Mouse (Mus musculus): ENCODE measurements at regions not wholly inside any gene's neighbourhood (a gene's known extent, or its start where the extent isn't known, plus 50 kb on each side); places are given as distances from the start of the nearest gene placed in this dataset.

DNA sequence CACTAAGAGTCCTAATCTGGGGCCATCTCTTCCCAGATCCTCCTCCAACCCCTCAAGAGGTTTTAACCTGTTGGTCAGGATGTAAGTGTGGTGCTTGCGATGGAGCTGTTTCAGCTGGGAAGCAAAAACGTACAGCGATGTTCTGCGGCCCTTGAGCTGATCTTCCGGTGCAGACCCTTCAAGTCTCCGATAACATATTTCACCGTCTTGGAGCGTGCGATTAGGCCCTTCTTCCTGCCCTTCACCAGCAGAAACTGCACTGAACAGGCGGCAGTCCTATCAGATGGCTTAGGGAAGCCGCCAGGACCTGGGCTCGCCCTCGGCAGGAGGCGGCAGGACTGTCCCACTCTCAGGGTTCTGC lies 90.1 kb upstream of the Vps8 start:
- H3K27ac ChIP-seq (replicated peaks; ENCODE audit: low read depth, low read length) = peak overlapping the region; percentile 74
- H3K4me3 ChIP-seq (ENCODE audit: insufficient read depth, low read depth, low read length) = peak overlapping the region; percentile 89
- peaks cover 6% of the 10 kb centered on the region for H3K4me1 ChIP-seq (ENCODE audit: control insufficient read depth, insufficient read depth, insufficient read length, low read length)

DNA sequence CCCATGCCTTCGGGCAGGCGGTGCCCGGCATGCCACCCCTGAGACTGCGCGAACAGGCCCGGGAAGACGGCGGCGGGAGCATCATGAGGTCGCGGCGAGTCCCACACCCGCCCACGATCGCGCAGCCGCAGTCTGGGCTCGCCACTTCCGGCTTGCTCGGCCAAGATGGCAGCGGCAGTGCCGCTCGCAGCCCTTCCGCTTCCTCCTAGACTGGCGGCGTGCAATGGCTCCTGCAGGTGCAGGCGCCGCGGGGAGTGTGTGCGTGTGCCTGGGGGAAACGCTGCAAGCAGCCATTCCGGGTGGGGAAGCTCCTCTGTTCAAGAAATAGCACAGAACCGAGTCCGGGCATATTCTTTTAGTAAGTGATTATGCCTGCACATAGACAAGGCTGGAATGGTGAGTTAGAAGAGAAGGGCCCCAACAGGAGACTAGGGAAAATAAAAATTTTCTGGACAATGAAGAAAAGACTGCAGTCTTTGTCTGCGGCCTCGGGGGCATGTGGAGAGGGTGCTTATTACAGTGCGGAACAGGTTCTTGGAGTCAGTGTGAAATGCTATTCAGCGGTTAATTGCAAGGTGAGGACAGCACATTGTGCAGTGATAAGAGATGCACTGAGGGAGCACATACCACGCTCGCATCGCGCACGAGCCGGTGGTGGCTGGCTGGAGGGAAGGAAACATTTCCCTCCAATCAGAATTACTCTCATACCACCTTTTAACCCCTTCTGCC lies 89.5 kb upstream of the Vps8 start:
- Histone ChIP-seq H3K4me3 (ENCODE audit: insufficient read depth, low read depth, low read length) (peak overlapping the region; percentile 89), H3K27ac (replicated peaks; ENCODE audit: low read depth, low read length) (peak overlapping the region; percentile 74), H3K4me1 (ENCODE audit: control insufficient read depth, insufficient read depth, insufficient read length, low read length) (peaks cover 6% of the 10 kb centered on the region)

DNA sequence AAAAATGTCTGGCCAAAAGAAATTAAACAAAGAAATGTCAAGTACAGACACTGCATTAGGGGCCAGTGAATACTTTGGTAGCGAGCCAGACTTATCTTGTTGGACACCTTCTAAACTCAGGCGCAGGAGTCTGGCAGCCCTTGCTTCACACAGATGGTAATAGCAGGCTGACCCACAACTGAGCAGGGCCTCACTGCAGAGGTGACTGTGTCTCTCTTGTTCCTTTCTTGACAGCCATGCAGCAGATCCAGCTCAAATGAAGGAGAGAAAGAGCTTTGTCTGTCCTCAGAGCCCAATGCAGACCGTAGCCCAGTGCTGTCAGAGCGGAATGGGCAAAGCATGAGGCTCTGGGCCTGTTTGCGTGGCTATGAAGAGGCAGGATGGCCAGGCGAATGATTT lies 83.9 kb upstream of the Vps8 start:
- Histone ChIP-seq H3K27ac (replicated peaks; ENCODE audit: low read depth, low read length) (peak overlapping the region; percentile 61), H3K4me1 (ENCODE audit: control insufficient read depth, insufficient read depth, insufficient read length, low read length) (0 out of 2 replicates have a peak, but pooled peaks cover 3% of the 10 kb centered on the region), H3K4me3 (ENCODE audit: insufficient read depth, low read depth, low read length) (no peak overlapping the region)

DNA sequence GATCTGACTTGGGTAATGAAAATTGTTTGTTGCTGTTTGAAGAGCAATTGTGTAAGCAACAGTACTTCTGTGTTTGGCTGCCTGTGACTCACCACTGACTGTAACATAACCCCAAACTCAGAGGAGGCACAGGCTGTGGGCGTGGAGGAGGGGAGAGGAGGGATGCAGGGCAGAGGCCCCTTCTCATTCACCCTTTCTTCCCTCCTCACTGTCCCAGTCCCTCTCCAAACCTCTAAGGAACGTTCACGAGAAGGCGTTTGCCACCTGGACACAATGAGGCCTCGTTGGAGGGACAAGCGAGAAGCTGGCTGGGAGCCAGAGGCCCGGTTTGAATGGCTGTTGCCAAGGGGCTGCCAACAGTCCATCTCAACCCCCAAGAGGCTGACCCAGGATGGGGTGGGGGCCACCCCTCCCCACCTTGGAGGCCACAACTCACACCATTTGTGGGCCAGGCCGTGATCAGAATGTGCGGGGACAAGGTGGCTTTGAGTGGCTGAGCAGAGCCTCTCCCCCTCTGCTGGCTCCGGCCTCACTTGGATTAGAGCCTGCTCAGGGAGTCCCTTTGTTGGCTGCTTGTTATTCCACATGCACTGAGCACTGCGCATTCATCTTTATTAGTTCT lies 83.3 kb upstream of the Vps8 start:
- Histone ChIP-seq H3K4me3 (ENCODE audit: insufficient read depth, low read depth, low read length) (peak overlapping the region; percentile 20), H3K4me1 (ENCODE audit: control insufficient read depth, insufficient read depth, insufficient read length, low read length) (0 out of 2 replicates have a peak, but pooled peaks cover 3% of the 10 kb centered on the region), H3K27ac (replicated peaks; ENCODE audit: low read depth, low read length) (peak overlapping the region; percentile 61; the same call in 1 of the 2 replicates)

DNA sequence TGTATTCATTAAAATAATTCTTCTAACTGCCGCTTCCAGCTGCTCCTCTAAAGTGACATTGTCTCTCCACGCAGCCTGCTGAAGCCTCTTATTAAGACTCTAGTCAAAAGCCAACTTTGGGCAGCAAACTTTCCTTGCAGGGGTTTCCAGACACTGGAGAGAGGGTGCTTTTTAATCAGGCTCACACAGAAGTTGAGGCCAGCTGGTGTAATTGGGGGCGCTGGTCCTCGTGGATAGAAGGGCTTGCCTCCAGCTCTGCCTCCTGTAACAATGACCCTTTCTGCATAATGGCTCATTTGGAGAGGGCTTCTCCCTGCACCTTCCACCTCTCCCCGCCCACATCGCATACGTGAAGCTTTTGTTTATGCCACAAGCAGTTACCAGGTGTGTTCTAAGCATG lies 82.8 kb upstream of the Vps8 start:
- H3K4me1 ChIP-seq (ENCODE audit: control insufficient read depth, insufficient read depth, insufficient read length, low read length) = 0 out of 2 replicates have a peak, but pooled peaks cover 3% of the 10 kb centered on the region
- no peak overlapping the region for H3K27ac ChIP-seq (replicated peaks; ENCODE audit: low read depth, low read length)
- no peak overlapping the region for H3K4me3 ChIP-seq (ENCODE audit: insufficient read depth, low read depth, low read length)

DNA sequence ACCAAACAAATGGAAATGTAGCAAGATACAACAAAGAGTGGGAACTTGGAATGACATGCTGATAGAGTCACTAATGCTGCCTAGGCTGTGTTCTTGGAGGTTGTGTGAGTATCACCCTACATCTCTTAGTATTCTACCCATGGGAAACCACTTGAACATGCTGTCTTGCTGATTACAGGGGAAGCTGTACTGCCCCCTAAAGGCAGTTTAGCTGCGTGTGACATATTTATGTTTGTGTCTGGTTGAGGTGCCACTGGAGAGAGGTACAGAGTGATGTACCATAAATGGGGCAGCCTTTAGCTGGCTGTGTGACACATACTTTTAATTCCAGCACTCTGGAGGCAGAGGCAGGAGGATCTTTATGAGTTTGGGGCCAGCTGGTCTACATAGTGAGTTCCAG lies 73.0 kb upstream of the Vps8 start:
- H3K27ac ChIP-seq (replicated peaks; ENCODE audit: low read depth, low read length) = no peak overlapping the region
- no peak overlapping the region for H3K4me3 ChIP-seq (ENCODE audit: insufficient read depth, low read depth, low read length)
- H3K4me1 ChIP-seq (ENCODE audit: control insufficient read depth, insufficient read depth, insufficient read length, low read length) = no peaks in the 10 kb centered on the region

DNA sequence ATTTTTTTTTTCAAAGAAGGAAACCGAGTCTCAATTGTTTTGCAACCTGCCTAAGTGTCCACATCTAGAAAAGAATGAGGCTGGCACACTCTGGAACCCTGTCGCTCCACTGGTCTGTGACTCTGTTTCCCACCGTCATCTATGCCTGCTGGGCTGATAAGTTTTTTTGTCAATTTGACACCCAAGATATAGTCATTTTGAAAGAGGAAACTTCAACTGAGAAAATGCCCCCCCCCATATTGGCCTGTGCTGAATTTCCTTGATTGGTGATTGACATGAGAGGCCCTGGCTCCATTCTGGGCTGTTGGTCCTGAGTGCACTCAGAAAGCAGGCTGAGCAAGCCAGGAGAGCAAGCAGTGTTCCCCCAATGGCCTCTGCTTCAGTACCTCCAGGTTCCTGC lies 71.6 kb upstream of the Vps8 start:
- Histone ChIP-seq H3K4me3 (ENCODE audit: insufficient read depth, low read depth, low read length) (no peak overlapping the region), H3K27ac (replicated peaks; ENCODE audit: low read depth, low read length) (no peak overlapping the region), H3K4me1 (ENCODE audit: control insufficient read depth, insufficient read depth, insufficient read length, low read length) (no peaks in the 10 kb centered on the region)

DNA sequence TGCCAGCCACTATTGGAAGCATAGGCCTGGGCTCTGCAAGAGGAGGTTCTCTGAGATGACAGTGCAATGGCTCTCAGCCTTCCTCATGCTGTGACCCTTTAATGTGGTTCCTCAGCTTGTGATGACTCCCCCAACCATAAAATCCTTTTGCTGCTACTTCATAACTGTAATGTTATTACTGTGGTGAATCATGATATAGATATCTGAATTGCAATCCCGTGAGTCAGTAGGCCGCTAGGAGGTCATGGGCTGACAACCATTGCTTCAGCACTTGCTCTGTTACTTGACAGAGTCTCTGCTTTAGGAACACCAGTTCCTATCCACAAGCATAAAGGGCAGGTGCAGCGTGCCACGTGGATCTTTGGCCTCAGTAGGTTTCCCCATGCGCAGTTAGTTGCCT lies 69.8 kb upstream of the Vps8 start:
- H3K4me3 ChIP-seq (ENCODE audit: insufficient read depth, low read depth, low read length) = no peak overlapping the region
- no peaks in the 10 kb centered on the region for H3K4me1 ChIP-seq (ENCODE audit: control insufficient read depth, insufficient read depth, insufficient read length, low read length)
- no peak overlapping the region for H3K27ac ChIP-seq (replicated peaks; ENCODE audit: low read depth, low read length)

DNA sequence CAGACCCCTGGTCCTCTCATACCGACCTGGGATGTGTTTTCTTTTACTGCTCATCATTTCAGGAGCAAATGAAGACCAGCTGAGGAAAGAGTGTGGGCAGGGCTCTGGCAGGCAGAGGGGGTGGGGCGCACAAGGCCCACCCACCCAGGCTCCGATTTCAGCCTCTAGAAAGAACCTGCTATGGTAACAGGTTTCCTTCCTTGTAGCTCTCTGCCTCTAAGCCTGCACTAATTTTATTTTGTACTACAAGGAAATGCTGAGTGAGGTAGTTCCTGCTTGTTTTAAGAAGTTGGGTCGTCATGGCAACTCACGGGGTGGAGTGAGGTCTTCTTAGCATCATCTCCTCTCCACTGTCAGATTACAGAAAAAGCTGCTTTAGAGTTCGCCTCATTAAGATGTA lies 69.4 kb upstream of the Vps8 start:
- Histone ChIP-seq H3K27ac (replicated peaks; ENCODE audit: low read depth, low read length) (no peak overlapping the region), H3K4me3 (ENCODE audit: insufficient read depth, low read depth, low read length) (no peak overlapping the region), H3K4me1 (ENCODE audit: control insufficient read depth, insufficient read depth, insufficient read length, low read length) (no peaks in the 10 kb centered on the region)

DNA sequence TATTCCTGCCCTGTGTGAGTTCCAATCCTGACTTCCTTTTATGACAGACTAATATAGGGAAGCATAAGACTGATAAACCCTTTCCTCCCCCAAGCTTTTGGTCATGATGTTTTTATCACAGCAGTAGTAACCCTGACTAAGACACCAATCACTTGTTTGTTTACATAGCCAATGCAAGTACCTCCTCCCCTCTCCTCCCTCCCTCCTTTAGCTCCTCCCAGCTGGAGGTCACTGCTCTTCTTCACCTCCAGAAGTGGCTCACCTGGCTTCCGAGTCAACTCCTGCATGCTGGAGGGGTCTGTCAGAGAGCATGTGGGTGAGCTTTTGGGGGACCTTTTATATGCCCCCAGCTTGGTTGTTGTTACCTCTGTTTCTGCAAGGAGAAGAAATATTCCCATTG lies 67.3 kb upstream of the Vps8 start:
- Histone ChIP-seq H3K4me3 (ENCODE audit: insufficient read depth, low read depth, low read length) (no peak overlapping the region), H3K27ac (replicated peaks; ENCODE audit: low read depth, low read length) (no peak overlapping the region), H3K4me1 (ENCODE audit: control insufficient read depth, insufficient read depth, insufficient read length, low read length) (no peaks in the 10 kb centered on the region)

DNA sequence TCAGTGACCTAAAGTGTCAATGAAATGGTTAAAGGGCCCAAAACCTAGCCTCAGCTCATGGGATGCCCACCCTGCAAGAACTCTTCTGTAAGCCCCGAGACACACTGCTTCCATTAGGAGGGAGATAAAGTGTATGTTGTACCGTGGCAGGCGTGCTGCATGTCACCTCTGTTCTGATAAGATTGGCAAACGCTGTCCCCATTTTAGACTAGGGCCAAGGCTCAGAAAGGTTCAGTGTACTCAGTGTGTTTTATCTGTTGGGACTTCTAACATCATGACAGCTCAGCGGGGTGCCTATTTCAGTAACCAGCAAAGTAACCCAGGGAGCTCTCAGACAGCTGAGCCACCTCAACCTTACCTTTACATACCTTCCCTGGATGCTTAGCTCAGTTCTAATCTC lies 65.5 kb upstream of the Vps8 start:
- Histone ChIP-seq H3K4me1 (ENCODE audit: control insufficient read depth, insufficient read depth, insufficient read length, low read length) (no peaks in the 10 kb centered on the region), H3K4me3 (ENCODE audit: insufficient read depth, low read depth, low read length) (no peak overlapping the region), H3K27ac (replicated peaks; ENCODE audit: low read depth, low read length) (no peak overlapping the region)

DNA sequence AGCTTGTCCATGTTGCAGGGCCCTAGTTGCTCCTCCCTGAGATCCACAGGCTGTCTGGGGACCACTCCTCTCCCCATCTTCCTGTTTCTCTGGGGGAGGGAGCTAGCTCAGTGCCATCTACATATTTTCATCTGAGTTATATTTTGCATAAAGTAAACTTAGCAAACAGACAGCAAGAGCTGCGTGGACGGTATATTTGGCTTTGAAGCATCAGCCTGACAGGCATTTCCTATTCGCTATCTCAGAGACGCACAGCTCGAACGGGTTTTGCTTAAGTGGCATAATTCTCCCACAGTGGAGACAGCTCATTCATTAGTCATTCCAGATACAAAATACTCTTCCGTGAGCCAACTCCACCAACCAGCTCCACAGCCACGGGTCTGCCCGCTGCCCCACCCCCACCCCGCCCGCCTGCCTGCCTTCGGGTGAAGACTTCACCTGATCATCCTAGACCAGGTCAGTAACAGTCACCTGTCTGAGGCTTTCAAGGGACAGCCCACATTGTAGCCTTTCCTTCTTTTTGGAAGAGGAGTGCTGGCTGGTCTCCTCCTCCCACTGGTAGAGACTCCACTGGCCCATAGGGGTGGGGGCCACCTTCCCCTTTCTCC lies 64.5 kb upstream of the Vps8 start:
- no peak overlapping the region for H3K27ac ChIP-seq (replicated peaks; ENCODE audit: low read depth, low read length)
- H3K4me3 ChIP-seq (ENCODE audit: insufficient read depth, low read depth, low read length) = no peak overlapping the region
- no peaks in the 10 kb centered on the region for H3K4me1 ChIP-seq (ENCODE audit: control insufficient read depth, insufficient read depth, insufficient read length, low read length)

DNA sequence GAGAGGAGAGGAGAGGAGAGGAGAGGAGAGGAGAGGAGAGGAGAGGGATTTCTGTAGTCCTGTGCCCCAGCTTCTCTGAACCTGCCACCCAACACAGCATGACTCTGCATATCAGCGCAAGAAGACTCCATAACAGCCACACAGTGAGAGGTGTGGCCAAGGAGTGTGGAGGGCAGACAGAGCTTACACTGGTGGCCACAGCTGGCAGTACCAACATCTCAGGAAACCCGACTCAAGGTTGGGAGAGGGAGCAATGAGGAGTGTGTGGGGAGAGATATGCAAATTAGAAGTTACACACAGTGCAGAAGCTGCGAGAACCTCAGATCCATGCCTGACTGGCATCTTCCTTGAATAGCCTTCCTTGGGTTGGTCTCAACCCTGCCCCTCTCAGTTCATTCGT lies 63.5 kb upstream of the Vps8 start:
- no peak overlapping the region for H3K4me3 ChIP-seq (ENCODE audit: insufficient read depth, low read depth, low read length)
- no peak overlapping the region for H3K27ac ChIP-seq (replicated peaks; ENCODE audit: low read depth, low read length)
- H3K4me1 ChIP-seq (ENCODE audit: control insufficient read depth, insufficient read depth, insufficient read length, low read length) = no peaks in the 10 kb centered on the region

DNA sequence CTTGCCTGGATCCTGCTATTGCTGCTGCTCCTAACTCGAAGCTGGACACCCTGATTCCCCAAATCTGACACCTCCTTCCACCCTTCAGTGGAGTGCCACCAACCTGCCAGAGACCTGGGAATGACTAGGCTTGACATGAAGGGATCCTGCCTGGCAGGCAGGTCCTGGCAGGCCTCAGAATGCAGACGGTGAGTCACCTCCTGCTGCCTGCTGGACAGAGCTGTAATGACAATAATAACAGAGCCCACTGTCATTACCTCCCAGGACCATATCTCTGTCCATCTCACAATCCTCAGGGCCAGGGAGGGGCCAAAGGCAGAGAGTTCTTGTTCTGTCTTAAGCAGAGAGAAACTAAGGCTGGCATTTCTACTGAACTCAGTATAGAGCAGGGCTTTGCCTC lies 61.5 kb upstream of the Vps8 start:
- H3K4me1 ChIP-seq (ENCODE audit: control insufficient read depth, insufficient read depth, insufficient read length, low read length) = no peaks in the 10 kb centered on the region
- H3K4me3 ChIP-seq (ENCODE audit: insufficient read depth, low read depth, low read length) = no peak overlapping the region
- no peak overlapping the region for H3K27ac ChIP-seq (replicated peaks; ENCODE audit: low read depth, low read length)

DNA sequence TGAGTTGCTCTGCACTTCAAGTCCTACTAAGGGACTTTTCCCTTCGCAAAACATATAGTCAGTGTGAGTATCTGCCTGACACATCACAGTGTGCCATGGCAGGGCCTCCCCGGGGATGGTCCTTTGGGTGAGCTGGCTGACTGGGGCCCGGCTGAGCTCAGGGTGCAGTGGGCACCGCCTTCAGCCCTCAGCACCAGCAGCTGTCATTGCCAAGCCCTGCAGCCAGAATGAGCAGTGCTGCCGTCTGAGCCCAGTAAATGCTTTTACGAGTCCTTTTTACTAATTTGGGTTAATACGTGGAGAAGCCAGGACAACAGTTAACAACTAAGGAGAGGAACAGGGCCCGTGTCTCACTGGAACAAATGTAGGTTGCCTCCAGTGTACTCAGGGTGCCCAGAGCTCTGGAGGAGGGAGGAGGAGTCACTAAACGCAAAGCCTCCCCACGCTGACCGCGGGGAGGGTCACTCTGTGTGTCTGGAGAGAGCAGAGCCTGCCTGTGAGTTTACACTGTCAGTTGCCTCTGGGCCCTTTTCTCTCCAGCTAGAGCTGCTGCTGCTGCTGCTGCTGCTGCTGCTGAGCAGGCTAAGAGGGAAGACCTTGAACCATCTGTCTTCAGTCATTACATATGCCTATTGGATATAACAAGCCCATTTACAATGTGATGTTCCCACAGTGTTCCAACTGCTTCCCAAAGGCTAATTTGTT lies 60.1 kb upstream of the Vps8 start:
- Histone ChIP-seq H3K4me3 (ENCODE audit: insufficient read depth, low read depth, low read length) (no peak overlapping the region), H3K27ac (replicated peaks; ENCODE audit: low read depth, low read length) (no peak overlapping the region), H3K4me1 (ENCODE audit: control insufficient read depth, insufficient read depth, insufficient read length, low read length) (no peaks in the 10 kb centered on the region)

All from brown adipose tissue, adult 24 weeks (tissue).